Mouse (Mus musculus) lung, postnatal 0 days (tissue): Measurements from ENCODE around the gene Wdr62.

Experiments
- CTCF ChIP-seq: IDR thresholded peaks from 2 replicates; pipeline ENCODE4 v1.5.1; 2016; ENCODE audit warnings: antibody characterized with exemption, mild to moderate bottlenecking
- EP300 ChIP-seq: IDR thresholded peaks from 2 replicates; pipeline ENCODE4 v1.6.1; 2016; ENCODE audit warnings: antibody characterized with exemption, mild to moderate bottlenecking, control low read depth

DNA sequence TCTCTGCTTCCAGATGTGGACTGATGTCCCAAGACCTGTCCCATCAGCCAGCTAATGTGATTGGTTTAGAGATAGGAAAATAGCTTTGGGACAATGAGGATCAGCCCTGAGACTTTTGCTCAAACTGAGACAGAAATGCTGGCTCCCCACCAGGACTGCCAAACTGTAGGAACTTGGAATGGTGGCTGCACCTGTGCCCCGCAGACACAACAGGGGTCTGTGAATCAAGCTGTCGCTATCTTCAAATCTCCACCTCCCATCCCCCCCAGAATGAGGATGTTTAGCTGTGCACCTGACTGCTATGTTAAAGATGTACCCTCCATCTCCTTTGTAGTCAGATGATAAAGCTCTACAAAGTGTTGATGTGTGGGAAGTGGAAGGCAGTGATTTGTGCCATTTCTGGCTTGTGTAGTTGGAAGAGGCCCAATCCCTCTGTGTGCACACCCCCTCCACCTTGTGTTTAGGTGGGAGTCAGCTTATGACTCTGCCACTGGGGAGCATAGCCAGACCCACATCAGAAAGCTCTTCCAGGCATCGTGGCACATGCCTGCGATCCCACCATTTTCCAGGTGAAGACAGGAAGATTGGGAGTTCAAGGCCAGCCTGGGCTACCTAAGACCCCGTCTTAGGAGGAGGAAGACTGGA, 44.2 kb upstream of the Wdr62 start:
- no peak for TF ChIP-seq CTCF
- no peak for TF ChIP-seq EP300
